Mouse (Mus musculus) spleen, adult 2 months (tissue): ENCODE data around the gene Tbck.

Source experiments
- CTCF ChIP-seq: fragments of 200-500 bp; IDR thresholded peaks from 2 replicates; pipeline ENCODE4 v1.5.1; 2011; ENCODE audit warnings: mild to moderate bottlenecking, inconsistent platforms; ENCODE audit not compliant: insufficient read depth, insufficient read length, insufficient replicate concordance; ENCODE audit errors: extremely low read depth
- POLR2A ChIP-seq: fragments of 200-500 bp; IDR thresholded peaks from 2 replicates; pipeline ENCODE4 v1.6.1; 2011; ENCODE audit warnings: low read depth, low read length, inconsistent platforms

- TF ChIP-seq POLR2A, result no peak
- no peak for TF ChIP-seq CTCF
These were observed 37.1 kb upstream of the Tbck start for GRCm38 (mm10) chr3:132646814-132647213.
